Mouse (Mus musculus): ENCODE measurements around the gene Slc5a5. TPM values are rescaled to one million over a fixed set of nuclear protein-coding genes. Genes with fewer than 3 reads are reported as not detected.
A peak's percentile ranks its signal among the peaks of the same experiment; 100 is the strongest.

The Slc5a5 gene
- total and polyA plus RNA-seq, 3 experiments: 0.18 TPM; not detected in 2

- TF ChIP-seq CTCF (IDR thresholded peaks at IDR 0.05) (no peak), EP300 (IDR thresholded peaks at IDR 0.05; ENCODE audit: insufficient read depth, low read depth, low read length) (no peak), POLR2A (IDR thresholded peaks at IDR 0.05; ENCODE audit: insufficient read depth, low read depth, low read length) (no peak)
- no peak overlapping the region for H3K4me3 ChIP-seq
- H3K79me2 ChIP-seq (replicated peaks; ENCODE audit: control insufficient read depth, insufficient read depth, low read length): no peaks in the 10 kb centered on the region
- H3K9ac ChIP-seq (ENCODE audit: low read depth, low read length): no peak overlapping the region
- peaks cover 11% of the 10 kb centered on the region for H3K27me3 ChIP-seq (ENCODE audit: control insufficient read depth, insufficient read depth, low read length)
- H3K36me3 ChIP-seq (ENCODE audit: control insufficient read depth, insufficient read depth, low read length): no peaks in the 10 kb centered on the region
- no peaks in the 10 kb centered on the region for H3K4me1 ChIP-seq (ENCODE audit: control insufficient read depth, insufficient read depth, low read length)
- WGBS: 95% methylated on average over 5 of the region's 5 CpGs
- intact Hi-C loops (cut with DNase I): no loop called here
- H3K27ac ChIP-seq: no peak overlapping the region
- DNase-seq: no peak
Observed at GRCm38 (mm10) chr8:70890656-70891055, 1.9 kb downstream of the Slc5a5 start.

DNA sequence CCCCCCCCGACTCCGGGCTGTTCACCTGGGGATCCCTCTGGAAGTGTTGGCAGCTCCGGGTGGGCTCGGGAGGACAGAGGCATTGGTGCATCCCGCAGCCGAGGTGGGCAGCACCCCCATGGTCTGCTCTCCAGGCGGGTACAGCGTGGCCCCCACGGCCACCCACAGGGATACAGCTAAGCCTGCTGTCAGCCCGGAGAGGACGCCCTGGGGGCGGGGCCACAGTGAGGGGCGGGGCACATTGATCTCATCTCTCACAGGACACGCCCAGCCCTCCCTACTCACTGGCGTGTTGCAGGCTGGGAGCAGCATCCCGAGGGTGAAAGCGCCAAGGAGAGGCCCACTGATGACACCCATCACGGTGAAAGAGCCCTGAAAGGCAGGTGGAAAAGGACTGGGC lies 4.9 kb downstream of the Slc5a5 start:
- intact Hi-C loops (cut with DNase I): no loop called here
- WGBS: 11% methylated on average over 18 of the region's 18 CpGs
- Histone ChIP-seq H3K4me1 (ENCODE audit: control insufficient read depth, insufficient read depth, low read length) (no peaks in the 10 kb centered on the region), H3K79me2 (replicated peaks; ENCODE audit: control insufficient read depth, insufficient read depth, low read length) (no peaks in the 10 kb centered on the region), H3K9ac (ENCODE audit: low read depth, low read length) (no peak overlapping the region), H3K27ac (no peak overlapping the region), H3K36me3 (ENCODE audit: control insufficient read depth, insufficient read depth, low read length) (no peaks in the 10 kb centered on the region), H3K4me3 (no peak overlapping the region), H3K27me3 (ENCODE audit: control insufficient read depth, insufficient read depth, low read length) (peaks cover 10% of the 10 kb centered on the region)
- TF ChIP-seq CTCF (IDR thresholded peaks at IDR 0.05): no peak
- TF ChIP-seq EP300 (IDR thresholded peaks at IDR 0.05; ENCODE audit: insufficient read depth, low read depth, low read length): no peak
- no peak for TF ChIP-seq POLR2A (IDR thresholded peaks at IDR 0.05; ENCODE audit: insufficient read depth, low read depth, low read length)
- no peak for DNase-seq

DNA sequence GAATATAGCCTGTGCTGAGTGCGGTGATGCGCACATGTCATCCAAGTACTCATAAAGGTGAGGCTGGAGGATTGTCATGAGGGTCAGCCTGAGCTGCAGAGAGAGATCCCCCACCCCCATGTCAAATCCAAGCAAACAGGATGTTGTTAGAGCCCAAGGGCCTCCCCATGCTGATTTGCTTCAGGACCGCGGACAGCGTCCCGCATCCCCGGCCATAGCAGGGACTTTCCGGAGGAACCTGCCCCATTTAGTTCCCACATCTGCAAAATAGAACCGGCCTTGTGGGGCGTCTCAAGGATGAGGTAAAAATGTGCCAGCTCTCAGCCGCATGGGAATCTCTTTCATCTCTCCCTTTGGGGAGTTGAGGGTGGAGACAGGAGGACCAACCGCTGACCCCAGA lies 6.9 kb downstream of the Slc5a5 start:
- no peak overlapping the region for H3K27ac ChIP-seq
- no peaks in the 10 kb centered on the region for H3K36me3 ChIP-seq (ENCODE audit: control insufficient read depth, insufficient read depth, low read length)
- 14% methylated on average over 12 of the region's 12 CpGs for WGBS
- H3K27me3 ChIP-seq (ENCODE audit: control insufficient read depth, insufficient read depth, low read length): no peaks in the 10 kb centered on the region
- H3K4me3 ChIP-seq: no peak overlapping the region
- TF ChIP-seq CTCF (IDR thresholded peaks at IDR 0.05): no peak
- no peak for TF ChIP-seq EP300 (IDR thresholded peaks at IDR 0.05; ENCODE audit: insufficient read depth, low read depth, low read length)
- no peak for TF ChIP-seq POLR2A (IDR thresholded peaks at IDR 0.05; ENCODE audit: insufficient read depth, low read depth, low read length)
- no peak overlapping the region for H3K9ac ChIP-seq (ENCODE audit: low read depth, low read length)
- intact Hi-C loops (cut with DNase I): no loop called here
- no peaks in the 10 kb centered on the region for H3K79me2 ChIP-seq (replicated peaks; ENCODE audit: control insufficient read depth, insufficient read depth, low read length)
- H3K4me1 ChIP-seq (ENCODE audit: control insufficient read depth, insufficient read depth, low read length): no peaks in the 10 kb centered on the region
- no peak for DNase-seq

DNA sequence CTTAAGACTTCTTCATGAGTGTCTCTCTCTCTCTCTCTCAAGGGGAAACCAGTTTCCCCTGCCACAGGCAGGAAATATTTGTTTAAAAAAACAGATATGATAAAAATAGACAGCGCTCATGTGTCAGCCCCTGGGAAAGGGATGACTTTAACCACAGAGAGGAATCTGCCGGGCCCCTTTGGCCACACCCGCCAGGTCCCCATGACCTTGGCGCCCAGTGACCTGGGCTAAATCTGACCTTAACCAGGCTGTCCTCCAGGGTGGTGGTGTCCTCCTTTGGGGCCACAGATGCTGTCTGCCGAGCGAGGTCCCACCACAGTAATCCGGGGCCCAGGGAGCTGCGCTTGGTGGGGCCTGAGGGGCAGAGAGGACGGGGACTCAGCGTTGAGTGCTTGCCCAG lies 7.9 kb downstream of the Slc5a5 start:
- Histone ChIP-seq H3K4me1 (ENCODE audit: control insufficient read depth, insufficient read depth, low read length) (peaks cover 4% of the 10 kb centered on the region), H3K27me3 (ENCODE audit: control insufficient read depth, insufficient read depth, low read length) (no peaks in the 10 kb centered on the region), H3K36me3 (ENCODE audit: control insufficient read depth, insufficient read depth, low read length) (no peaks in the 10 kb centered on the region), H3K4me3 (no peak overlapping the region), H3K9ac (ENCODE audit: low read depth, low read length) (no peak overlapping the region), H3K27ac (no peak overlapping the region), H3K79me2 (replicated peaks; ENCODE audit: control insufficient read depth, insufficient read depth, low read length) (no peaks in the 10 kb centered on the region)
- TF ChIP-seq EP300 (IDR thresholded peaks at IDR 0.05; ENCODE audit: insufficient read depth, low read depth, low read length) (no peak), POLR2A (IDR thresholded peaks at IDR 0.05; ENCODE audit: insufficient read depth, low read depth, low read length) (no peak), CTCF (IDR thresholded peaks at IDR 0.05) (no peak)
- DNase-seq: no peak
- 63% methylated on average over 10 of the region's 10 CpGs for WGBS
- intact Hi-C loops (cut with DNase I): no loop called here

- Histone ChIP-seq H3K36me3 (ENCODE audit: control insufficient read depth, insufficient read depth, low read length) (no peaks in the 10 kb centered on the region), H3K4me1 (ENCODE audit: control insufficient read depth, insufficient read depth, low read length) (peaks cover 4% of the 10 kb centered on the region), H3K4me3 (no peak overlapping the region), H3K9ac (ENCODE audit: low read depth, low read length) (no peak overlapping the region), H3K27me3 (ENCODE audit: control insufficient read depth, insufficient read depth, low read length) (no peaks in the 10 kb centered on the region), H3K79me2 (replicated peaks; ENCODE audit: control insufficient read depth, insufficient read depth, low read length) (no peaks in the 10 kb centered on the region), H3K27ac (no peak overlapping the region)
- no peak for TF ChIP-seq EP300 (IDR thresholded peaks at IDR 0.05; ENCODE audit: insufficient read depth, low read depth, low read length)
- no peak for TF ChIP-seq CTCF (IDR thresholded peaks at IDR 0.05)
- no peak for TF ChIP-seq POLR2A (IDR thresholded peaks at IDR 0.05; ENCODE audit: insufficient read depth, low read depth, low read length)
- DNase-seq: no peak
- 71% methylated on average over 4 of the region's 4 CpGs for WGBS
- intact Hi-C loops (cut with DNase I): no loop called here
Observed at GRCm38 (mm10) chr8:70884186-70884585, 8.4 kb downstream of the Slc5a5 start.

DNA sequence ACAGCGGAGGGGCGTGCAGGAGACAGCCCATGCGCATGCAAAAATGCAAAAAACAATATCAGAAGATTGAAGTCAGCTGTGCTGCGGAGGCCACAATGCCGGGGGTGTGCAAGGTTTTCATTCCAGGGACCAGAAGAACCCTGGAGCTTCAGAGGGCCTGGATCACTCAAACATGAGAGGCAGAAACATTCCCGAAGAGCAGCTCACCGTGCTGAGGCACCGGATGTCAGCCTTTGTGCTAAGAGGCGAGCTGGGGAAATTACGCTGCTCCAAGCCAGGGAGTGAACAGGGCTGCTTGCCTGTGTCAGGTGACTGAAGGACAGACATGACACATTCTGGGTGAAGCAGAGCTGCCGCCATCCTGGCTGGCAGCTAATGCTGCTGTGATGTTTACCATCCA lies 12.0 kb downstream of the Slc5a5 start:
- no peaks in the 10 kb centered on the region for H3K27me3 ChIP-seq (ENCODE audit: control insufficient read depth, insufficient read depth, low read length)
- peak overlapping the region; percentile 34; the same call in 1 of the 2 replicates for H3K4me3 ChIP-seq
- H3K9ac ChIP-seq (ENCODE audit: low read depth, low read length): peak overlapping the region; percentile 46; the same call in 1 of the 2 replicates
- intact Hi-C loops (cut with DNase I): no loop called here
- DNase-seq: no peak
- TF ChIP-seq POLR2A (IDR thresholded peaks at IDR 0.05; ENCODE audit: insufficient read depth, low read depth, low read length) (0 out of 2 replicates have a peak, but pooled peaks have one; percentile 35), EP300 (IDR thresholded peaks at IDR 0.05; ENCODE audit: insufficient read depth, low read depth, low read length) (0 out of 2 replicates have a peak, but pooled peaks have one; percentile 34), CTCF (IDR thresholded peaks at IDR 0.05) (no peak)
- WGBS: 18% methylated on average over 11 of the region's 11 CpGs
- H3K4me1 ChIP-seq (ENCODE audit: control insufficient read depth, insufficient read depth, low read length): peaks cover 4% of the 10 kb centered on the region
- H3K27ac ChIP-seq: peak overlapping the region; percentile 73
- no peaks in the 10 kb centered on the region for H3K36me3 ChIP-seq (ENCODE audit: control insufficient read depth, insufficient read depth, low read length)
- no peaks in the 10 kb centered on the region for H3K79me2 ChIP-seq (replicated peaks; ENCODE audit: control insufficient read depth, insufficient read depth, low read length)

Data from heart, adult 2 months (tissue).